Mouse (Mus musculus): Measurements from ENCODE around the gene Cuedc2.

GRCm38 (mm10) chr19:46350168-46350932 lies 11.8 kb upstream of the Cuedc2 start, which contains the start of gene 2310034G01Rik:
- TF ChIP-seq CTCF (IDR thresholded peaks at IDR 0.05; ENCODE audit: low read depth, low read length) (no peak), POLR2A (IDR thresholded peaks at IDR 0.05; ENCODE audit: insufficient read depth, low read length) (no peak)

All from ES-Bruce4 (cell line).